Mouse (Mus musculus) CD4-positive, CD25-positive, alpha-beta regulatory T cell, adult 4 months (primary cell): ENCODE results near the gene Upb1. TPM values are rescaled to one million over a fixed set of nuclear protein-coding genes. Genes with fewer than 3 reads are reported as not detected.
"Not testable (repeated sequence)": the region's sequence is repeated elsewhere in the genome, so short reads cannot be mapped to it uniquely, and the experiment has no call there.

Experiments
- ATAC-seq: one replicate; pipeline ENCODE4 v1.8.0; 2017
- polyA plus RNA-seq, 2 experiments: library from polyadenylated mRNA; unstranded; fragments of 100-300 nt; shearing (Covaris generic); gene quantifications; one replicate each; pipeline ENCODE4 v1.2.1; 2017

Gene Upb1
- polyA plus RNA-seq, 2 experiments from 2014 or later = 0.74 TPM; not detected in 1

- ATAC-seq = no peak
These were observed 56.9 kb downstream of the Upb1 start for GRCm38 (mm10) chr10:75457852-75458251.

GRCm38 (mm10) chr10:75458329-75458728, 57.4 kb downstream of the Upb1 start:
- ATAC-seq = no peak

GRCm38 (mm10) chr10:75462728-75463127, 61.8 kb downstream of the Upb1 start:
- ATAC-seq = no peak

- ATAC-seq = no peak
These were observed 65.1 kb downstream of the Upb1 start for GRCm38 (mm10) chr10:75465781-75466550.

GRCm38 (mm10) chr10:75473411-75473810, 72.5 kb downstream of the Upb1 start:
- ATAC-seq = no peak

- ATAC-seq = no peak
These were observed 73.7 kb downstream of the Upb1 start for GRCm38 (mm10) chr10:75474571-75474970.

GRCm38 (mm10) chr10:75475139-75475850, 74.4 kb downstream of the Upb1 start:
- not testable (repeated sequence) for ATAC-seq

GRCm38 (mm10) chr10:75477034-75477433, 76.1 kb downstream of the Upb1 start:
- ATAC-seq = no peak

GRCm38 (mm10) chr10:75479955-75480354, 79.0 kb downstream of the Upb1 start:
- no peak for ATAC-seq

GRCm38 (mm10) chr10:75481703-75482102, 80.8 kb downstream of the Upb1 start:
- ATAC-seq = no peak

GRCm38 (mm10) chr10:75482271-75482670, 81.4 kb downstream of the Upb1 start:
- no peak for ATAC-seq

- ATAC-seq = no peak
These were observed 82.1 kb downstream of the Upb1 start for GRCm38 (mm10) chr10:75482919-75483483.

GRCm38 (mm10) chr10:75484066-75484465, 83.2 kb downstream of the Upb1 start:
- no peak for ATAC-seq

- no peak for ATAC-seq
These were observed 83.9 kb downstream of the Upb1 start for GRCm38 (mm10) chr10:75484767-75485166.

GRCm38 (mm10) chr10:75486086-75486979, 85.4 kb downstream of the Upb1 start:
- peak; percentile 88 for ATAC-seq

- ATAC-seq = no peak
These were observed 86.2 kb downstream of the Upb1 start for GRCm38 (mm10) chr10:75487131-75487530.

GRCm38 (mm10) chr10:75489522-75489921, 88.6 kb downstream of the Upb1 start:
- no peak for ATAC-seq

- ATAC-seq = no peak
These were observed 89.8 kb downstream of the Upb1 start for GRCm38 (mm10) chr10:75490731-75491130.
